Comparison of ENCODE assay signal across 8 mouse cellular contexts in genomic region chr5:114596604-114597003, GRCm38 (mm10). TPM values are rescaled to one million over a fixed set of nuclear protein-coding genes. Genes with fewer than 3 reads are reported as not detected.
A peak's percentile ranks its signal among the peaks of the same experiment; 100 is the strongest.
DNase-seq lines count a peak whose midpoint lies in the region; ATAC-seq lines count a peak whose summit lies in the region.

No protein-coding gene starts in this region.

- no peak overlapping the region for H3K9ac ChIP-seq in hindbrain, embryonic 14.5 days
- H3K9ac ChIP-seq in embryonic facial prominence, embryonic 14.5 days (ENCODE audit: low read depth, low read length) = no peak overlapping the region
- H3K9ac ChIP-seq in neural tube, embryonic 12.5 days = no peak overlapping the region

- peaks cover 6% of the 10 kb centered on the region; the same call in 1 of the 2 replicates for H3K27me3 ChIP-seq in hindbrain, embryonic 10.5 days (ENCODE audit: insufficient read depth, poor library complexity, severe bottlenecking)
- H3K27me3 ChIP-seq in hindbrain, embryonic 14.5 days (ENCODE audit: control insufficient read depth, insufficient read depth, low read length) = no peaks in the 10 kb centered on the region
- H3K27me3 ChIP-seq in embryonic facial prominence, embryonic 14.5 days (replicated peaks; ENCODE audit: control insufficient read depth, insufficient read depth, low read length) = no peaks in the 10 kb centered on the region
- H3K27me3 ChIP-seq in neural tube, embryonic 12.5 days (replicated peaks) = no peaks in the 10 kb centered on the region

- H3K4me1 ChIP-seq in hindbrain, embryonic 10.5 days (replicated peaks) = peaks cover 77% of the 10 kb centered on the region
- H3K4me1 ChIP-seq in hindbrain, embryonic 14.5 days (replicated peaks; ENCODE audit: control insufficient read depth, insufficient read depth, low read length) = peaks cover 36% of the 10 kb centered on the region
- peaks cover 24% of the 10 kb centered on the region; the same call in 1 of the 2 replicates for H3K4me1 ChIP-seq in embryonic facial prominence, embryonic 14.5 days (ENCODE audit: control insufficient read depth, insufficient read depth, low read length)
- H3K4me1 ChIP-seq in neural tube, embryonic 12.5 days = peaks cover 45% of the 10 kb centered on the region

- no peaks in the 10 kb centered on the region for H3K9me3 ChIP-seq in hindbrain, embryonic 10.5 days
- H3K9me3 ChIP-seq in hindbrain, embryonic 14.5 days (ENCODE audit: control insufficient read depth, low read length) = no peaks in the 10 kb centered on the region
- no peaks in the 10 kb centered on the region for H3K9me3 ChIP-seq in embryonic facial prominence, embryonic 14.5 days (ENCODE audit: control insufficient read depth, low read length)
- no peaks in the 10 kb centered on the region for H3K9me3 ChIP-seq in neural tube, embryonic 12.5 days

- peak overlapping the region; percentile 0; the same call in 1 of the 2 replicates for H3K27ac ChIP-seq in hindbrain, embryonic 10.5 days
- H3K27ac ChIP-seq in hindbrain, embryonic 14.5 days = no peak overlapping the region
- H3K27ac ChIP-seq in embryonic facial prominence, embryonic 14.5 days (replicated peaks; ENCODE audit: low read depth, low read length) = no peak overlapping the region
- H3K27ac ChIP-seq in neural tube, embryonic 12.5 days = no peak overlapping the region

- no peak overlapping the region for H3K4me2 ChIP-seq in hindbrain, embryonic 14.5 days (replicated peaks)
- no peak overlapping the region for H3K4me2 ChIP-seq in embryonic facial prominence, embryonic 14.5 days (ENCODE audit: low read depth, low read length)
- 0 out of 2 replicates have a peak overlapping the region, but pooled peaks have one; percentile 10 for H3K4me2 ChIP-seq in neural tube, embryonic 12.5 days (replicated peaks)

- intact Hi-C loops in left cerebral cortex, postnatal 36 days (cut with DNase I) = no loop called here

- DNase-seq in hindbrain, embryonic 10.5 days (ENCODE audit: low spot score) = peak; percentile 62
- no peak for DNase-seq in hindbrain, embryonic 14.5 days (ENCODE audit: low spot score)
- DNase-seq in embryonic facial prominence, embryonic 14.5 days (ENCODE audit: low spot score) = peak; percentile 45
- DNase-seq in kidney, postnatal 10 days = peak; percentile 69
- no peak for DNase-seq in left cerebral cortex, postnatal 36 days (ENCODE audit: low spot score in 2 of 2)
- no peak for DNase-seq in layer of hippocampus, postnatal 14 days (ENCODE audit: low spot score in 2 of 2)
- DNase-seq in left cerebral cortex, adult 11 months (ENCODE audit: low spot score) = no peak

- H3K36me3 ChIP-seq in hindbrain, embryonic 10.5 days = peaks cover 24% of the 10 kb centered on the region
- peaks cover 7% of the 10 kb centered on the region; the same call in 1 of the 2 replicates for H3K36me3 ChIP-seq in hindbrain, embryonic 14.5 days (replicated peaks; ENCODE audit: control insufficient read depth, insufficient read depth)
- H3K36me3 ChIP-seq in embryonic facial prominence, embryonic 14.5 days (ENCODE audit: control insufficient read depth, insufficient read depth, low read length) = no peaks in the 10 kb centered on the region
- peaks cover 12% of the 10 kb centered on the region; the same call in 1 of the 2 replicates for H3K36me3 ChIP-seq in neural tube, embryonic 12.5 days

- WGBS in hindbrain, embryonic 10.5 days = 20% methylated on average over 10 of the region's 10 CpGs
- WGBS in hindbrain, embryonic 14.5 days = 22% methylated on average over 10 of the region's 10 CpGs
- WGBS in embryonic facial prominence, embryonic 14.5 days = 16% methylated on average over 9 of the region's 10 CpGs
- 25% methylated on average over 10 of the region's 10 CpGs for WGBS in neural tube, embryonic 12.5 days

- ATAC-seq in hindbrain, embryonic 14.5 days (ENCODE audit: low FRiP score) = no peak
- no peak for ATAC-seq in embryonic facial prominence, embryonic 14.5 days (ENCODE audit: low read depth)
- ATAC-seq in neural tube, embryonic 12.5 days (ENCODE audit: low FRiP score, low read depth) = no peak

- H3K4me3 ChIP-seq in hindbrain, embryonic 10.5 days = no peak overlapping the region
- H3K4me3 ChIP-seq in hindbrain, embryonic 14.5 days (replicated peaks; ENCODE audit: low read length) = no peak overlapping the region
- no peak overlapping the region for H3K4me3 ChIP-seq in embryonic facial prominence, embryonic 14.5 days (ENCODE audit: low read depth, low read length)
- no peak overlapping the region for H3K4me3 ChIP-seq in neural tube, embryonic 12.5 days

RNA-seq across cellular contexts. Expression of gene Fam222a, which starts 28.8 kb away (rescaled TPM):
- 3.9 and 6.5 TPM in 2 replicates for polyA plus RNA-seq in hindbrain, embryonic 10.5 days (2016; fragmentation: Nextera tagmentation; extraction: Ambion mirVana)
- 6.6 and 6.7 TPM in 2 replicates for polyA plus RNA-seq in hindbrain, embryonic 14.5 days (2014; fragmentation: Nextera tagmentation; extraction: Ambion mirVana)
- 1.4 and 1.6 TPM in 2 replicates for polyA plus RNA-seq in embryonic facial prominence, embryonic 14.5 days (2014; fragmentation: Nextera tagmentation; extraction: Ambion mirVana)
- 7.2 and 8.0 TPM in 2 replicates for polyA plus RNA-seq in neural tube, embryonic 12.5 days (2016; fragmentation: Nextera tagmentation; extraction: Ambion mirVana)
- 10 to 100 TPM in 1 of 2 experiments, 1 to 10 TPM in 1; 10.0 to 12.6 TPM for total RNA-seq in left cerebral cortex, postnatal 36 days (2021)
- 1 to 10 TPM; 7.6 to 7.8 TPM for total RNA-seq in layer of hippocampus, postnatal 14 days (2021)

Comparison
In these comparisons a context has a peak if more than half of its experiments do, and no peak if none do; other contexts are left out.
1. DNase-seq: peak in hindbrain, embryonic 10.5 days (single experiment), embryonic facial prominence, embryonic 14.5 days (single experiment) and kidney, postnatal 10 days (single experiment); none in hindbrain, embryonic 14.5 days (single experiment), left cerebral cortex, postnatal 36 days (0 of 2), layer of hippocampus, postnatal 14 days (0 of 2) and left cerebral cortex, adult 11 months (single experiment).